Mouse (Mus musculus): ENCODE data around the gene Spry2.
A peak's percentile ranks its signal among the peaks of the same experiment; 100 is the strongest.

Gene Spry2

DNA sequence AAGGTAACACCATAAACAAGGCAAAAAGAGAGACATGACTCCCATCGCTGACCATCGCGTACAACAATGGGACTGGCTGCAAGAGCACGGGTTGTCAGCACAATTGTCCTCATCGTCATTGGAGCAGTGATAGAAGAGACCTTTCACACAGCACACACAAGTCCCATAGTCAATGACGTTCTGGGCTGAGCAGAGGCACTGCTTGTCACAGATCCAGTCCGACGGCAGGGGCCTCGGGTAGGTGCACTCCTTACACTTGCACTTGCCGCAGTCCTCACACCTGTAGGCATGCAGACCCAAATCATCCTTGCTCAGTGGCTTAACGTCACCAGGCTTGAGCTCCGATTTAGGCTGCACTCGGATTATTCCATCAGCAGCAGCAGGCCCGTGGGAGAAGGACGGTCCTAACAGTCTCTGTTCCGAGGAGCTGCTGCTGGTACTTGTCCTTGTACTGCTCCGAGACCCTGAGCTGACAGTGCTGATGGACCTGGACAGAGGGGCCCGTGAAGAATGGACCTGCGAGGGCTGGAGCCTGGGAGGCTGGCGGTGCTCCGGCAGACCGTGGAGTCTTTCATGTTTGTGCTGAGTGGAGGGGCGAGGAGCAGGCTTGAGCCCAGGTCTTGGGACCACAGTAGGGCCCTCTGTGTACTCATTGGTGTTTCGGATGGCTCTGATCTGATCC is 3.5 kb downstream of the Spry2 start:
- DNase-seq (ENCODE audit: inconsistent ontology term), result peak; percentile 69

GRCm38 (mm10) chr14:105890516-105891231 is 5.9 kb downstream of the Spry2 start:
- DNase-seq (ENCODE audit: inconsistent ontology term), result peak; percentile 82

DNA sequence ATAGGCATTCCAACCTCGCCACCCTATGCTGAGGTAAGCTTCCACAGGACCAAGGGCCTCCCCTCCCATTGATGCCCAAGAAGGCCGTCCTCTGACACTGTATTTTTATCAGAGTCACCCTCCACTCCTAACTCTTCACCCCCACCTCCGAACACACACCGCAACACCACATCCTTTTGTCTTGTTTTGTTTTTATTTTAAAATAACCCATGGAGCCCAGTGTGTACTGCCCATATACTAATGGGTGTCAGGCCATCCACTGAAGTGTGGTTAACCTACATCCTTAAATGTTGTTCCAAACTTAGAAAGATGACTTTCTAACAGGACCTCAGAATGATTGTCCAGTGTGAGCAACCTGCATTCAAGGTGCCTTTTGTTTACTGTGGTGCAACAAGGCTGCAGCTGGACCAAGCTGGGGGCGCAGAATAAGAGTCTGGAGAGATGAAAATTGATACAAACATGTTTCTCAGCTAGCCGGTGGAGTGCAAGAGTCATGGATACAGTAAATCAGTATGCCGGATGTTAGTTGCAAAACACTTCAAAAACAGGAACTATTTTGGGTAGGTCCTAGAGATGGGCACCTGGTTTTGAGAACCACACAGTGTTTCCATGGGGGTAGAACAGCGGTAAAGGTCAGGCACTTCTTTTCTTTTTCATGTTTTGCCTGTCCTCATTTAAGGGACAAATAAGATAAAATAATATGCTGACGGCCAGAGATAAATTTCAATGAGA is 9.8 kb downstream of the Spry2 start:
- DNase-seq (ENCODE audit: inconsistent ontology term), result no peak

DNA sequence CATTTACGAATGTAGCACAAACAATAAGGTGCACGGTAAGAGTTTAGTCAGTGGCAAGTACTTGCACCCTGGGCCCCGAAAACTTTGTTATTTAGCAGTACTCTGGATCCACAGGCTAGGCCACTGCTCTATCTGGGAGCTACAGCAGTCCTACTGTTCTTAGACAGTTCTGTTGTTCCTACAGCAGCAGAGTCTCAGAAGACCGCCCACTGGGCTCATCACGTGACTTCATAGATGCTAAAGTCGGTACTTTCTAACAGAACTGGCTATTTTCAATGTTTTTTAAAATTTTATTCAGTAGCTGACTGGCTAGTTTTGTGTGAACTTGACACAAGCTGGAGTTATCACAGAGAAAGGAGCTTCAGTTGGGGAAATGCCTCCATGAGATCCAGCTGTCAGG is 11.4 kb downstream of the Spry2 start:
- no peak for DNase-seq (ENCODE audit: inconsistent ontology term)

DNA sequence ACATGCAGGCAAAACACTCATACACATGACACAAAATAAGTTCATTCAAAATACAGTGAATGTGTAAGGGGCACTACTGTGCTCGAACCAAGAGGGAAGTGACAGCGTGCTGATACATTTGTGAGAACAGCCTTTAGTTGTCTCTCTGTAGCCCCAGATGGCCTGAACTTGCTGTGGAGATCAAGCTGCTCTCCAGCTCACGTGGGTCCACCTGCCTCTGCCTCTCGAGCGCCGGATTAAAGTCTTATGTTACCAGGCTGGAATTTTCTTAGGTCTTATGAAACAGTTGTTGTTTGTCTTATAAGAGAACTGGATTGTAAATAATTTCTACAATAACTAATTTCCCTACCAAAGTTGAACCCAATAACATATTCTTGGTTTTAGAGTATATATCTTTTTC is 13.4 kb downstream of the Spry2 start:
- no peak for DNase-seq (ENCODE audit: inconsistent ontology term)

DNA sequence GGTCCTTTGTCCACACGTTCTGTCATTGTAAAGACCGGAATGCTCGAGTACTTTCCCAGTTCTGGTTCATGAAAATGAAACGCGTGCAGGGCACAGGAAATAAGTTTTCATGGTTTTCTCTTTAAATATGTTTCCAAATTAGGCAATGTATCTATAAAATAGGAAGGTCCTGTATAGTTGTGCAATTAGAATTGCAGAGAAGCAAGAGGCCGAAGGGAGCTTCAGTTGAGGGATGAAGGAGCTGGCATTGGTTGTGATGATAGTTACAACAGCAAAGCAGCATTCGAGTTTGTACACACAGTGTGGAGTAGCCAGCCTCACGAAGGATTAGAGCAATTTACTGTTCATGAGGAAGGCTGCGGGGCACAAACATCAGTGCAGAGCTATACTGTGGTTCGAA is 18.3 kb downstream of the Spry2 start:
- no peak for DNase-seq (ENCODE audit: inconsistent ontology term)

- no peak for DNase-seq (ENCODE audit: inconsistent ontology term)
Observed at GRCm38 (mm10) chr14:105876375-105876774, 20.2 kb downstream of the Spry2 start.

GRCm38 (mm10) chr14:105870370-105870936 is 26.2 kb downstream of the Spry2 start:
- no peak for DNase-seq (ENCODE audit: inconsistent ontology term)

DNA sequence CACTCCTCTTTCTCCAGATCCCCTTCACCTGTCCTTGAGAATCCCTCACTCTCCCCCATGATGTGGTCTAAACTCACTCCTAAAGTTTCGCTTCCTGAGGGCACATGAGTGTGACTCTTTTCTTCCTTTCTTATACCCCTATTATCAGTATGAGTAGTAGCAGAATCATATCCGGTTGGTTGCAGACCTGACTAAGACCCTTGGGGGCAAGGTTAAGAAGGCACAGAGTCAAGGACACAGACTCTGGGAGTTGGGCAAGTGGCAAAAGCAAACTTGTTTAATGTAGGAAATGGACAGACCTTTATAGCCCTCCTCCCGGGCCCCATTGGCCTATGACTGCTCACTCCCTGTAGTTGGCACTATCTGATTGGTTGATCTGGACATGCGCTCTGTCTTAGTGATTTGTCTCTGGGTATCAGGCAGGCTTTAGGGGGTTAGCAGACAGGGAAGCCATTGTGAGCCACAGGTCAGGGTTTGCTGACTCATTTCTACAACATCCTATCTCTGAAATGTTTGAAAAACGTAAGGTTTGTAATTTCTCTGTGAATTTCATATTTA is 31.2 kb downstream of the Spry2 start:
- DNase-seq (ENCODE audit: inconsistent ontology term), result no peak

GRCm38 (mm10) chr14:105862199-105862598 is 34.4 kb downstream of the Spry2 start:
- DNase-seq (ENCODE audit: inconsistent ontology term), result no peak

- no peak for DNase-seq (ENCODE audit: inconsistent ontology term)
Observed at GRCm38 (mm10) chr14:105860920-105861319, 35.7 kb downstream of the Spry2 start.

DNA sequence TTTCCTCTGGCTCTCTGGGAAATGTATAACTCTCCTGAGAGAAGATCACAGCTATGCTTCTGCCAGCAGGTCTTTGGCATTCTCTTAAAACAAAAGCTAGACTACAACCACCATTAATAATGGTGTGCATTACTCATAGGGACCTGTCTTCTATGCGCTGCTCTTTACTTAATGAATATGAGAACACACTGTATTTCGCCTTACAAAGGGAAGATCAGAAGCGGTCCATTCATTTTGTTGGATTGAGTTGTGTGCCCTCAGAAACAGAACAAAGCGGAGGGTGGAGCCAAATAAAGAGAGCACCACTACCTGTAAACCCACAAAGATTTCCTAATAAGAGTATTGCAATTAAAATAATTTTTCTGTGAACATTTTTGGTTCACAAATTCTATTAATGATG is 36.3 kb downstream of the Spry2 start:
- no peak for DNase-seq (ENCODE audit: inconsistent ontology term)

DNA sequence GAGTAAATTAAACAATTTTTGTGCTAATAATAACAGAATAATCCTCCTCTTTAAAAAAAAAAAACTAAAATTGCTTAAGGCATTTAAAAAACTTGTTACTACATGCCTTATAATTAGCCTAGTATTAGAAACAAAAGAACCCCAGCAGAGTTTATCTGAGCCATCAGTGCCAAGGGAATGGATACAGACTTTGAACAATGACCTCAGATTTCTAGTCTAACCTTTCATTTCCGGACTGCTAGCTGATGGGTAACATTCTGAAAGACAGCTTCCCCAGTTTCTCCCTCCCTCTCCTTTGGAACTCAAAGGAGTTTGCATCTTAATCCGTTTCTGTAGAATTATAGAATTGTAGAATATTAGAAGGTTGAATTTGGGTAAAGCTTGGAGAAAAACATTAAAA is 36.7 kb downstream of the Spry2 start:
- DNase-seq (ENCODE audit: inconsistent ontology term), result no peak

- DNase-seq (ENCODE audit: inconsistent ontology term), result no peak
Observed at GRCm38 (mm10) chr14:105859368-105859767, 37.3 kb downstream of the Spry2 start.

- DNase-seq (ENCODE audit: inconsistent ontology term), result no peak
Observed at GRCm38 (mm10) chr14:105858935-105859334, 37.7 kb downstream of the Spry2 start.

GRCm38 (mm10) chr14:105851359-105852067 is 45.1 kb downstream of the Spry2 start:
- DNase-seq (ENCODE audit: inconsistent ontology term), result peak; percentile 83

Measured in Muller cell, postnatal 12 days (primary cell).